Mouse (Mus musculus) limb, embryonic 14.5 days (tissue): ENCODE measurements around the gene Hs6st3. TPM values are rescaled to one million over a fixed set of nuclear protein-coding genes. Genes with fewer than 3 reads are reported as not detected.

ENCODE experiments used
- ATAC-seq: fragments of 200-750 bp; cut with Nextera tagmentation; 2 replicates; pipeline ENCODE4 v1.8.0; 2017; ENCODE audit warnings: low read depth, moderate number of reproducible peaks, moderate TSS enrichment; ENCODE audit not compliant: low FRiP score
- DNase-seq: peaks from one replicate; pipeline ENCODE4 v3.0.0-alpha.2; 2015; ENCODE audit warnings: low spot score
- H3K27ac ChIP-seq: fragments of 300-500 bp; sonication (generic); replicated peaks from 2 replicates; pipeline ENCODE4 v1.5.1; 2014; ENCODE audit warnings: low read depth, mild to moderate bottlenecking, low read length, moderate library complexity, mixed read lengths
- H3K27me3 ChIP-seq: fragments of 300-500 bp; sonication (generic); 2 replicates; pipeline ENCODE4 v1.6.1; 2014; ENCODE audit warnings: low read length, mixed read lengths; ENCODE audit not compliant: control insufficient read depth, insufficient read depth
- H3K36me3 ChIP-seq: fragments of 300-500 bp; sonication (generic); 2 replicates; pipeline ENCODE4 v1.6.1; 2014; ENCODE audit warnings: mild to moderate bottlenecking, low read length, moderate library complexity, mixed read lengths; ENCODE audit not compliant: control insufficient read depth, insufficient read depth
- H3K4me1 ChIP-seq: fragments of 300-500 bp; sonication (generic); 2 replicates; pipeline ENCODE4 v1.6.1; 2014; ENCODE audit warnings: antibody characterized with exemption, low read length, mixed read lengths; ENCODE audit not compliant: control insufficient read depth, insufficient read depth
- H3K4me2 ChIP-seq: fragments of 300-500 bp; sonication (generic); replicated peaks from 2 replicates; pipeline ENCODE4 v1.6.1; 2014; ENCODE audit warnings: low read depth, mild to moderate bottlenecking, low read length, moderate library complexity; ENCODE audit not compliant: severe bottlenecking
- H3K4me3 ChIP-seq: fragments of 300-500 bp; sonication (generic); replicated peaks from 2 replicates; pipeline ENCODE4 v1.5.1; 2014; ENCODE audit warnings: low read length
- H3K9ac ChIP-seq: fragments of 300-500 bp; sonication (generic); 2 replicates; pipeline ENCODE4 v1.6.1; 2014; ENCODE audit warnings: mild to moderate bottlenecking, low read depth, low read length, moderate library complexity; ENCODE audit not compliant: severe bottlenecking
- H3K9me3 ChIP-seq: fragments of 300-500 bp; sonication (generic); 2 replicates; pipeline ENCODE4 v1.6.1; 2016; ENCODE audit warnings: low read length; ENCODE audit not compliant: control insufficient read depth
- POLR2A ChIP-seq: fragments of 200-500 bp; IDR thresholded peaks from 2 replicates; pipeline ENCODE4 v1.8.0; 2012; ENCODE audit warnings: inconsistent platforms, mild to moderate bottlenecking, moderate library complexity, borderline replicate concordance; ENCODE audit not compliant: insufficient read depth, insufficient read length; ENCODE audit errors: extremely low read depth
- WGBS: fragments of 180-500 bp; shearing (Covaris S2); extraction: QIAGEN DNeasy Blood & Tissue Kit; methylation state at CpG from one replicate; pipeline ENCODE4 v1.1.7; 2014; 5-methylcytosine and 5-hydroxymethylcytosine counted together
- polyA plus RNA-seq, 2 experiments: library from polyadenylated mRNA; depleted of rRNA in 1 of 2; stranded (reverse) in 1 of 2; unstranded in 1 of 2; fragments of >200 nt; fragmentation: Nextera tagmentation in 1 of 2; extraction: Ambion mirVana in 1 of 2; gene quantifications; 2 replicates each; pipeline versions ENCODE4 v1.2.1 to v1.2.3; 2012 to 2014

Hs6st3 gene
- polyA plus RNA-seq, 2 experiments: 0.43 to 0.89 TPM

DNA sequence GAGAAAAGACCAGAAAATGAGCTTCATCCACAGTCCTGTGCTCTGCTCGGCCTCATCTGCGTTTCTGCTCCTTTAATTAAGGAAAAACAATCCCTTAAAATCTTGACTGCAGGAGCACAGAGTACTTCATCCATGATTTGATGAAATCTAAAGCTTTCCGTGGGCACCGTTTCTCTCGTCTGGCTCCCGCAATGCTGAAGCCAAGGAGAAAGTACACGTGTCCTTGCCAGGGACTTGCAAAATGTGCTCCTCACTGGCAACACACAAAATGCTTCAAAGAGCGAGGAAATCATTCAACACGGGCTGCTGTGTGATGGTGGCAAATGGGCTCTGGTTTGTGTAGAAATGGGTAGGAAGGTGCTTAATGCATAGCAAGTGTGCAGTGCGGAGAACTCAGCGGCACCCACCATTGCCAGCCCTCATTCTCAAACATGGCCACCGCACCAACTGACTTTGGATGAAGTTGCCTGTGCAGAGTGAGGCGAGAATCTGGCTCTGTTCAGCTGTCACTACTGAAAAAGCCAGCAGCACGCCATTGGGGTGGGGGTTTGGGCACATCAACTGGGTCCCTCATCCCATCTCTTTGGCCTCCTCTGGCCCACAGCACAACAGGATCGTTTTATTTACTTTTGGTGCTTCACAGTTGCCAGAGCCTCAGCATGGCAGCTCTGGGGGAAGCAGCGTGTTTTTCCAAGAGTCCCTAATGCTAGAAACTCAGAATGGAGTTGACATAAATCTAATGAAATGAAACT, 532.9 kb downstream of the Hs6st3 start:
- no peak overlapping the region for H3K27ac ChIP-seq
- ATAC-seq: no peak
- H3K4me3 ChIP-seq: no peak overlapping the region
- DNase-seq: no peak
- no peaks in the 10 kb centered on the region for H3K9me3 ChIP-seq
- no peaks in the 10 kb centered on the region for H3K36me3 ChIP-seq
- 86% methylated on average over 16 of the region's 16 CpGs for WGBS
- no peaks in the 10 kb centered on the region for H3K27me3 ChIP-seq
- no peak overlapping the region for H3K4me2 ChIP-seq
- no peak overlapping the region for H3K9ac ChIP-seq
- H3K4me1 ChIP-seq: no peaks in the 10 kb centered on the region
- TF ChIP-seq POLR2A: no peak

DNA sequence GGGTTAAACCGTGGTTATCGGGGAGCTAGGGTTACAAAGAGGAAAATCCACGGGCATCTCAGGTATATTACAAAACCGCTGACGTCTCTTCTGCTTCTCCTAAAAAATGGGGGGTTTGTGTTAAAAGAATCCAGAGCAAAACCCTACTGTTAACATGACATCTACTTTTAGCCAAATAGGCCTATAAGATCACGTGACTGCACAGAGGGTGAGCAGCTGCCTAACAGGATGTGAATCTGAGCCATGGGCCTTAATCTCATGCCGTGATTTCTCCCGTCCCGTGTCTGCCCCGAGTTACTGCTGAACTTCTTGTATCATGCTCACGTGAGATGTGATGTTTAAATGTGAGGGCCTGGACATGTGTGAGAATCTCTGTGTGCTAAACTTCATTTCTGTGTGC, 540.4 kb downstream of the Hs6st3 start:
- no peak for DNase-seq
- Histone ChIP-seq H3K9ac (no peak overlapping the region), H3K36me3 (no peaks in the 10 kb centered on the region), H3K4me1 (no peaks in the 10 kb centered on the region), H3K4me3 (no peak overlapping the region), H3K9me3 (no peaks in the 10 kb centered on the region), H3K27me3 (no peaks in the 10 kb centered on the region), H3K4me2 (no peak overlapping the region; the same call in 1 of the 2 replicates), H3K27ac (no peak overlapping the region)
- ATAC-seq: no peak
- TF ChIP-seq POLR2A: no peak
- WGBS: 46% methylated on average over 11 of the region's 11 CpGs

DNA sequence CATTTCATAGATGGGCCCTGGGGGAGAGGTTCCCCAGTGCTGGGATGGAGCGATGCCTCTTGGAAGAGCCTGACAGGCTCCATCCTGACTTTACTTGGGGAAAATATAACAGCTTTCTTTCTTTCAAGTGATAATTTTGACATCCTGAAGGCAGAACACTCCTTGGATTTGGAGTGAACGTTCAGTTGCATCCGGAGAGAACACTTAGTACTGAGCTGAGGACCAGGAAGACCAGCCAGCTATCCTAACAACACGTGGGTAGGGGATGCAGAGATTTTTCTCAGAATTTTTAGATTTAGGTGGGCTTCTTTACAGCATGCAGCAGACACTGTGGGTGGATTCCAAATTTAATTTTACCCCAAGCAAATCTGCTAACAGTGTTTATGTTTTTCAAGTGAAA, 541.9 kb downstream of the Hs6st3 start:
- H3K9ac ChIP-seq: no peak overlapping the region
- no peak for ATAC-seq
- no peaks in the 10 kb centered on the region for H3K4me1 ChIP-seq
- no peaks in the 10 kb centered on the region for H3K36me3 ChIP-seq
- H3K27ac ChIP-seq: no peak overlapping the region
- WGBS: 89% methylated on average over 4 of the region's 4 CpGs
- no peaks in the 10 kb centered on the region for H3K27me3 ChIP-seq
- no peaks in the 10 kb centered on the region for H3K9me3 ChIP-seq
- H3K4me3 ChIP-seq: no peak overlapping the region
- no peak for DNase-seq
- TF ChIP-seq POLR2A: no peak
- no peak overlapping the region for H3K4me2 ChIP-seq

DNA sequence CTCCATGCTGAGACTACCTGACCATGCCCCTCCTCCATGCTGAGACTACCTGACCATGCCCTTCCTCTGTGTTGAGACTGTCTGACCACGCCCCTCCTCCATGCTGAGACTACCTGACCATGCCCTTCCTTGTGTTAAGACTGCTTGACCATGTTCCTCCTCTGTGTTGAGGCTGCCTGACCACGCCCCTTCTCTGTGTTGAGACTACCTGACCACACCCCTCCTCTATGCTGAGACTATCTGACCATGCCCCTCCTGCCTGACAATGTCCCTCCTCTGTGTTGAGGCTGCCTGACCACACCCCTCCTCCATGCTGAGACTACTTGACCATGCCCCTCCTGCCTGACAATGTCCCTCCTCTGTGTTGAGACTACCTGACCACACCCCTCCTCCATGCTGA, 549.7 kb downstream of the Hs6st3 start:
- H3K27ac ChIP-seq: no peak overlapping the region
- H3K9ac ChIP-seq: no peak overlapping the region
- H3K4me2 ChIP-seq: no peak overlapping the region
- H3K9me3 ChIP-seq: no peaks in the 10 kb centered on the region
- ATAC-seq (no peak), DNase-seq (no peak)
- no peaks in the 10 kb centered on the region for H3K4me1 ChIP-seq
- H3K27me3 ChIP-seq: no peaks in the 10 kb centered on the region
- WGBS: 88% methylated on average over 2 of the region's 2 CpGs
- H3K4me3 ChIP-seq: no peak overlapping the region
- no peaks in the 10 kb centered on the region for H3K36me3 ChIP-seq
- TF ChIP-seq POLR2A: no peak

DNA sequence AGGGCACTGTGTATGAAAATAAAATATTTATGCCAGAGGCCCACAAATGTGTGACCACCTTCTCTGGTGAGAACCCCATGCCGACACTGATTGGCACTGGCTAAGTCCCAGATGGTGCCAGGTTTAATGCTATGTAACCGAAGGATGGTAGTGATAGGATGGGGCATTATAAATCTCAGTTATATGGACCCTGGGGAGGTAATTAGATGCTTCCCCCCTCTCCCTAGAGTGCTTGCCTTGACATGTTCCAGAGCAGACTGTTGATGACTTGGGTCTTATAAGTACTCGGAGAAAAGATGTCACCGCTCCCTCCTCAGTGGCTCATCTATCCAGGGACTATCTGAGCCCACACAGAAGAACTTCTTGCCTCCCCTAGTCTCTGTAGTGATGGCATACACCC, 561.8 kb downstream of the Hs6st3 start:
- Histone ChIP-seq H3K4me3 (no peak overlapping the region), H3K4me1 (no peaks in the 10 kb centered on the region), H3K9ac (no peak overlapping the region), H3K27ac (no peak overlapping the region), H3K27me3 (no peaks in the 10 kb centered on the region), H3K36me3 (no peaks in the 10 kb centered on the region), H3K4me2 (no peak overlapping the region), H3K9me3 (no peaks in the 10 kb centered on the region)
- TF ChIP-seq POLR2A: no peak
- WGBS: 72% methylated on average over 4 of the region's 4 CpGs
- ATAC-seq (no peak), DNase-seq (no peak)
